ENCODE assay signal across 8 mouse cellular contexts in genomic region chr6:85262865-85263515, GRCm38 (mm10).
DNase-seq lines count a peak whose midpoint lies in the region; ATAC-seq and TF ChIP-seq lines count a peak whose summit lies in the region.
"Had no signal": no experiment of that assay in that cellular context is flagged by ENCODE, and none has a peak within 500 bp of the region (broad histone marks: within the 10 kb centered on the region; RNA-seq: fewer than 3 reads in every experiment).

No protein-coding gene starts in this region.

- no peak overlapping the region for H3K4me2 ChIP-seq in midbrain, embryonic 13.5 days (replicated peaks)

- TF ChIP-seq CTCF in lung, adult 2 months (IDR thresholded peaks at IDR 0.05; ENCODE audit: insufficient read depth, low read length): 0 out of 2 replicates have a peak, but pooled peaks have one; percentile 17

- TF ChIP-seq POLR2A in lung, adult 2 months (IDR thresholded peaks at IDR 0.05; ENCODE audit: borderline replicate concordance, extremely low read depth, low read depth, low read length): no peak

- H3K9me3 ChIP-seq in midbrain, embryonic 10.5 days (replicated peaks): no peaks in the 10 kb centered on the region
- no peaks in the 10 kb centered on the region for H3K9me3 ChIP-seq in midbrain, embryonic 13.5 days

- WGBS in midbrain, embryonic 10.5 days: 95% methylated on average over 4 of the region's 4 CpGs
- 100% methylated on average over 4 of the region's 4 CpGs for WGBS in midbrain, embryonic 13.5 days
- 96% methylated on average over 4 of the region's 4 CpGs for WGBS in lung, adult 2 months

- no peaks in the 10 kb centered on the region for H3K36me3 ChIP-seq in midbrain, embryonic 10.5 days
- H3K36me3 ChIP-seq in midbrain, embryonic 13.5 days: no peaks in the 10 kb centered on the region

- H3K4me3 ChIP-seq in midbrain, embryonic 10.5 days: no peak overlapping the region
- H3K4me3 ChIP-seq in midbrain, embryonic 13.5 days (replicated peaks): no peak overlapping the region
- H3K4me3 ChIP-seq in lung, adult 2 months (replicated peaks; ENCODE audit: extremely low read depth, low read depth, low read length): no peak overlapping the region
- H3K4me3 ChIP-seq: myocyte had no signal

- no peak overlapping the region for H3K27ac ChIP-seq in midbrain, embryonic 10.5 days (replicated peaks)
- H3K27ac ChIP-seq in midbrain, embryonic 13.5 days: no peak overlapping the region

- H3K4me1 ChIP-seq in midbrain, embryonic 10.5 days: peaks cover 33% of the 10 kb centered on the region
- peaks cover 34% of the 10 kb centered on the region for H3K4me1 ChIP-seq in midbrain, embryonic 13.5 days (replicated peaks)
- H3K4me1 ChIP-seq in lung, adult 2 months (ENCODE audit: control insufficient read depth, insufficient read depth, low read length): no peaks in the 10 kb centered on the region

- ATAC-seq in midbrain, embryonic 13.5 days: no peak

- intact Hi-C loops in heart, postnatal 36 days (cut with DNase I): loop anchor here (2.0 kb wide), 2 partner anchors 130 to 148 kb away; no protein-coding TSS in a partner anchor

- DNase-seq in midbrain, embryonic 10.5 days (ENCODE audit: low spot score): peak; percentile 52
- peak; percentile 83 for DNase-seq in ZHBTc4 (ENCODE audit: low read depth, low spot score)
- peak; percentile 32 to 52 for DNase-seq in cerebellum, postnatal 36 days
- peak; percentile 44 to 55 for DNase-seq in heart, postnatal 36 days
- peak; percentile 21 for DNase-seq in lung, adult 2 months
- DNase-seq in thymus, postnatal 36 days: peak; percentile 8 to 28

- no peak overlapping the region for H3K9ac ChIP-seq in midbrain, embryonic 13.5 days (replicated peaks)

- H3K27me3 ChIP-seq in midbrain, embryonic 10.5 days (ENCODE audit: low read depth, poor library complexity, severe bottlenecking): peaks cover 54% of the 10 kb centered on the region
- peaks cover 17% of the 10 kb centered on the region for H3K27me3 ChIP-seq in midbrain, embryonic 13.5 days

Comparison
In these comparisons a context has a peak if more than half of its experiments do, and no peak if none do; other contexts are left out.
1. DNase-seq: peak in every context shown above with its lines; median percentile 83 in ZHBTc4; 52 in midbrain, embryonic 10.5 days; 50 in heart, postnatal 36 days; 42 in cerebellum, postnatal 36 days; 21 in lung, adult 2 months; 18 in thymus, postnatal 36 days.